Mouse (Mus musculus) heart, embryonic 16.5 days (tissue): ENCODE measurements around the gene Smim11. TPM values are rescaled to one million over a fixed set of nuclear protein-coding genes. Genes with fewer than 3 reads are reported as not detected.

Experiments used
- ATAC-seq: fragments of 200-750 bp; cut with Nextera tagmentation; replicated peaks from 2 replicates; pipeline ENCODE4 v1.8.0; 2017; ENCODE audit warnings: moderate number of reproducible peaks; ENCODE audit not compliant: insufficient read depth, low FRiP score; ENCODE audit errors: extremely low read depth
- H3K27ac ChIP-seq: fragments of 300-500 bp; sonication (generic); 2 replicates; pipeline ENCODE4 v1.5.1; 2014; ENCODE audit warnings: mild to moderate bottlenecking, low read length, control low read depth, moderate library complexity
- H3K27me3 ChIP-seq: fragments of 300-500 bp; sonication (generic); 2 replicates; pipeline ENCODE4 v1.6.1; 2014; ENCODE audit warnings: low read length, mixed read lengths; ENCODE audit not compliant: control insufficient read depth, insufficient read depth
- H3K36me3 ChIP-seq: fragments of 300-500 bp; sonication (generic); 2 replicates; pipeline ENCODE4 v1.6.1; 2014; ENCODE audit not compliant: control insufficient read depth, insufficient read depth
- H3K4me1 ChIP-seq: fragments of 300-500 bp; sonication (generic); 2 replicates; pipeline ENCODE4 v1.6.1; 2014; ENCODE audit warnings: low read length, mixed read lengths; ENCODE audit not compliant: control insufficient read depth, insufficient read depth
- H3K4me2 ChIP-seq: fragments of 300-500 bp; sonication (generic); 2 replicates; pipeline ENCODE4 v1.6.1; 2014; ENCODE audit warnings: low read depth, mild to moderate bottlenecking, control low read depth, low read length
- H3K4me3 ChIP-seq: fragments of 300-500 bp; sonication (generic); 2 replicates; pipeline ENCODE4 v1.5.1; 2014; ENCODE audit warnings: mild to moderate bottlenecking, control low read depth, low read length
- H3K9ac ChIP-seq: fragments of 300-500 bp; sonication (generic); 2 replicates; pipeline ENCODE4 v1.6.1; 2014; ENCODE audit warnings: low read length, control low read depth
- H3K9me3 ChIP-seq: fragments of 300-500 bp; sonication (generic); replicated peaks from 2 replicates; pipeline ENCODE4 v1.6.1; 2016; ENCODE audit warnings: low read length; ENCODE audit not compliant: control insufficient read depth
- WGBS: fragments of 180-500 bp; shearing (Covaris S2); extraction: QIAGEN DNeasy Blood & Tissue Kit; methylation state at CpG from one replicate; pipeline ENCODE4 v1.1.7; 2014; 5-methylcytosine and 5-hydroxymethylcytosine counted together
- polyA plus RNA-seq: library from polyadenylated mRNA; unstranded; fragments of >200 nt; fragmentation: Nextera tagmentation; extraction: Ambion mirVana; gene quantifications from 2 replicates; pipeline ENCODE4 v1.2.1, GENCODE M21; 2015

Smim11 gene
- polyA plus RNA-seq, 1 experiment from 2014 or later: 120 TPM

- Histone ChIP-seq H3K4me1 (peaks cover 2% of the 10 kb centered on the region; the same call in 1 of the 2 replicates), H3K27me3 (no peaks in the 10 kb centered on the region; the same call in 1 of the 2 replicates), H3K9ac (no peak overlapping the region), H3K9me3 (no peaks in the 10 kb centered on the region), H3K4me2 (no peak overlapping the region), H3K4me3 (no peak overlapping the region), H3K36me3 (no peaks in the 10 kb centered on the region), H3K27ac (no peak overlapping the region)
- ATAC-seq: no peak
Observed at GRCm38 (mm10) chr16:92290045-92290444, 11.0 kb upstream of the Smim11 start.

- no peak for ATAC-seq
- Histone ChIP-seq H3K4me3 (no peak within 1 kb of the TSS), H3K9ac (no peak within 1 kb of the TSS), H3K27me3 (no peaks in the 10 kb centered on the region; the same call in 1 of the 2 replicates), H3K4me2 (no peak within 1 kb of the TSS), H3K4me1 (peaks cover 8% of the 10 kb centered on the region; the same call in 1 of the 2 replicates), H3K9me3 (no peaks in the 10 kb centered on the region), H3K36me3 (no peaks in the 10 kb centered on the region), H3K27ac (no peak within 1 kb of the TSS)
- WGBS: 57% methylated on average over 10 of the region's 10 CpGs
Observed at GRCm38 (mm10) chr16:92292101-92292500, 9.0 kb upstream of the Smim11 start, which contains the start of gene Kcne2. Kcne2 (plus strand) TSS chr16:92292389.

- Histone ChIP-seq H3K36me3 (no peaks in the 10 kb centered on the region), H3K9ac (no peak overlapping the region), H3K27ac (no peak overlapping the region), H3K4me2 (no peak overlapping the region), H3K4me3 (no peak overlapping the region), H3K4me1 (peaks cover 8% of the 10 kb centered on the region; the same call in 1 of the 2 replicates), H3K27me3 (no peaks in the 10 kb centered on the region; the same call in 1 of the 2 replicates), H3K9me3 (no peaks in the 10 kb centered on the region)
- 61% methylated on average over 12 of the region's 12 CpGs for WGBS
- no peak for ATAC-seq
Observed at GRCm38 (mm10) chr16:92294267-92294970, 6.7 kb upstream of the Smim11 start.

- Histone ChIP-seq H3K36me3 (no peaks in the 10 kb centered on the region), H3K4me2 (no peak overlapping the region), H3K27ac (0 out of 2 replicates have a peak overlapping the region, but pooled peaks have one; percentile 16), H3K27me3 (no peaks in the 10 kb centered on the region; the same call in 1 of the 2 replicates), H3K4me3 (no peak overlapping the region), H3K4me1 (peaks cover 8% of the 10 kb centered on the region; the same call in 1 of the 2 replicates), H3K9ac (peak overlapping the region; percentile 47; the same call in 1 of the 2 replicates), H3K9me3 (no peaks in the 10 kb centered on the region)
- WGBS: 23% methylated on average over 2 of the region's 2 CpGs
- peak; percentile 63 for ATAC-seq
Observed at GRCm38 (mm10) chr16:92295328-92295727, 5.8 kb upstream of the Smim11 start.

GRCm38 (mm10) chr16:92301412-92301806 is 323 bp downstream of the Smim11 start:
- H3K27me3 ChIP-seq: no peaks in the 10 kb centered on the region
- peak overlapping the region; percentile 96 for H3K4me2 ChIP-seq
- peaks cover 8% of the 10 kb centered on the region for H3K36me3 ChIP-seq
- WGBS: under 1% methylated on average over 12 of the region's 12 CpGs
- peaks cover 19% of the 10 kb centered on the region for H3K4me1 ChIP-seq
- H3K9ac ChIP-seq: peak overlapping the region; percentile 87
- H3K27ac ChIP-seq: peak overlapping the region; percentile 88
- no peaks in the 10 kb centered on the region for H3K9me3 ChIP-seq
- peak; percentile 34 for ATAC-seq
- H3K4me3 ChIP-seq: peak overlapping the region; percentile 80

- H3K36me3 ChIP-seq: peaks cover 14% of the 10 kb centered on the region
- H3K4me3 ChIP-seq: peak overlapping the region; percentile 80
- H3K4me2 ChIP-seq: peak overlapping the region; percentile 96
- H3K9ac ChIP-seq: peak overlapping the region; percentile 87
- H3K27ac ChIP-seq: peak overlapping the region; percentile 88
- no peaks in the 10 kb centered on the region for H3K9me3 ChIP-seq
- WGBS: 39% methylated on average over 5 of the region's 5 CpGs
- no peaks in the 10 kb centered on the region for H3K27me3 ChIP-seq
- peak; percentile 61 for ATAC-seq
- peaks cover 19% of the 10 kb centered on the region for H3K4me1 ChIP-seq
Observed at GRCm38 (mm10) chr16:92301989-92302388, 903 bp downstream of the Smim11 start.

- Histone ChIP-seq H3K27me3 (no peaks in the 10 kb centered on the region), H3K36me3 (peaks cover 18% of the 10 kb centered on the region), H3K9me3 (no peaks in the 10 kb centered on the region), H3K27ac (peak overlapping the region; percentile 88), H3K4me2 (peak overlapping the region; percentile 96), H3K9ac (peak overlapping the region; percentile 87), H3K4me3 (peak overlapping the region; percentile 80), H3K4me1 (peaks cover 19% of the 10 kb centered on the region)
- WGBS: 32% methylated on average over 5 of the region's 5 CpGs
- no peak for ATAC-seq
Observed at GRCm38 (mm10) chr16:92302506-92302905, 1.4 kb downstream of the Smim11 start.

GRCm38 (mm10) chr16:92305519-92305918 is 4.4 kb downstream of the Smim11 start:
- Histone ChIP-seq H3K4me3 (no peak overlapping the region), H3K27ac (no peak overlapping the region), H3K4me2 (no peak overlapping the region), H3K9ac (no peak overlapping the region), H3K9me3 (no peaks in the 10 kb centered on the region), H3K4me1 (peaks cover 17% of the 10 kb centered on the region), H3K27me3 (no peaks in the 10 kb centered on the region), H3K36me3 (peaks cover 22% of the 10 kb centered on the region)
- WGBS: 93% methylated on average over 2 of the region's 2 CpGs
- ATAC-seq: no peak

- Histone ChIP-seq H3K9me3 (no peaks in the 10 kb centered on the region), H3K27ac (no peak overlapping the region), H3K4me3 (no peak overlapping the region), H3K36me3 (peaks cover 30% of the 10 kb centered on the region), H3K9ac (no peak overlapping the region), H3K4me1 (peaks cover 2% of the 10 kb centered on the region), H3K27me3 (no peaks in the 10 kb centered on the region), H3K4me2 (no peak overlapping the region)
- no peak for ATAC-seq
- 77% methylated on average over 3 of the region's 3 CpGs for WGBS
Observed at GRCm38 (mm10) chr16:92307947-92308346, 6.9 kb downstream of the Smim11 start.
